Comparison of ENCODE assay signal across 8 mouse cellular contexts in genomic region chr13:118714284-118715065, GRCm38 (mm10). TPM values are rescaled to one million over a fixed set of nuclear protein-coding genes. Genes with fewer than 3 reads are reported as not detected.
A peak's percentile ranks its signal among the peaks of the same experiment; 100 is the strongest.
DNase-seq lines count a peak whose midpoint lies in the region; ATAC-seq and TF ChIP-seq lines count a peak whose summit lies in the region.

No protein-coding gene starts in this region.

- peak; percentile 17 to 34 for DNase-seq in cerebellum, postnatal 14 days
- DNase-seq in cerebellum, adult 2 months = no peak
- peak; percentile 35 for DNase-seq in lung, postnatal 10 days
- DNase-seq in gastrocnemius, postnatal 14 days = no peak

- peak overlapping the region; percentile 94 for H3K4me2 ChIP-seq in intestine, embryonic 15.5 days (replicated peaks)
- H3K4me2 ChIP-seq in stomach, embryonic 14.5 days (replicated peaks; ENCODE audit: low read depth, low read length) = peak overlapping the region; percentile 70

- H3K9ac ChIP-seq in intestine, embryonic 15.5 days = peak overlapping the region; percentile 41
- H3K9ac ChIP-seq in stomach, embryonic 14.5 days (replicated peaks; ENCODE audit: low read depth, low read length) = peak overlapping the region; percentile 48

- peak; percentile 55 for ATAC-seq in intestine, embryonic 15.5 days
- ATAC-seq in stomach, embryonic 14.5 days (ENCODE audit: insufficient number of reproducible peaks, insufficient read depth, low FRiP score, low read depth) = peak; percentile 72; the same call in 1 of the 2 replicates

- H3K27ac ChIP-seq in cerebellum, adult 2 months (ENCODE audit: insufficient read depth, low read length) = no peak overlapping the region
- no peak overlapping the region for H3K27ac ChIP-seq in embryonic fibroblast, embryonic 13.5 days (ENCODE audit: insufficient read depth, low read length)
- peak overlapping the region; percentile 46 for H3K27ac ChIP-seq in intestine, embryonic 15.5 days
- peak overlapping the region; percentile 57 for H3K27ac ChIP-seq in stomach, embryonic 14.5 days (ENCODE audit: low read length)

- H3K27me3 ChIP-seq in cerebellum, adult 2 months (ENCODE audit: control insufficient read depth, insufficient read depth, low read length) = no peaks in the 10 kb centered on the region; the same call in 1 of the 2 replicates
- H3K27me3 ChIP-seq in E14TG2a.4 (ENCODE audit: insufficient read depth, low read length) = peaks cover 31% of the 10 kb centered on the region
- no peaks in the 10 kb centered on the region for H3K27me3 ChIP-seq in intestine, embryonic 15.5 days (replicated peaks)
- H3K27me3 ChIP-seq in stomach, embryonic 14.5 days (ENCODE audit: control insufficient read depth, insufficient read depth, low read length) = no peaks in the 10 kb centered on the region

- intact Hi-C loops in gastrocnemius, postnatal 14 days (cut with DNase I; ENCODE audit: low total_unique reads) = no loop called here

- TF ChIP-seq POLR2A in cerebellum, adult 2 months (IDR thresholded peaks at IDR 0.05; ENCODE audit: borderline replicate concordance, insufficient read depth, low read length) = no peak
- no peak for TF ChIP-seq POLR2A in embryonic fibroblast, embryonic 13.5 days (IDR thresholded peaks at IDR 0.05; ENCODE audit: low read depth, low read length)

- H3K36me3 ChIP-seq in E14TG2a.4 (ENCODE audit: insufficient read depth, low read length) = no peaks in the 10 kb centered on the region
- no peaks in the 10 kb centered on the region for H3K36me3 ChIP-seq in intestine, embryonic 15.5 days
- H3K36me3 ChIP-seq in stomach, embryonic 14.5 days (ENCODE audit: control insufficient read depth, insufficient read depth, low read length) = no peaks in the 10 kb centered on the region

- H3K9me3 ChIP-seq in E14TG2a.4 (ENCODE audit: low read length) = no peaks in the 10 kb centered on the region
- H3K9me3 ChIP-seq in intestine, embryonic 15.5 days = no peaks in the 10 kb centered on the region
- 0 out of 2 replicates have a peak, but pooled peaks cover 2% of the 10 kb centered on the region for H3K9me3 ChIP-seq in stomach, embryonic 14.5 days (ENCODE audit: control insufficient read depth, low read depth, low read length)

- no peak overlapping the region for H3K4me3 ChIP-seq in cerebellum, adult 2 months (replicated peaks; ENCODE audit: insufficient read depth, low read depth, low read length)
- H3K4me3 ChIP-seq in E14TG2a.4 (replicated peaks; ENCODE audit: low read length) = peak overlapping the region; percentile 67
- H3K4me3 ChIP-seq in embryonic fibroblast, embryonic 13.5 days (ENCODE audit: insufficient read depth, low read length) = peak overlapping the region; percentile 63
- H3K4me3 ChIP-seq in intestine, embryonic 15.5 days (replicated peaks) = peak overlapping the region; percentile 51
- peak overlapping the region; percentile 52 for H3K4me3 ChIP-seq in stomach, embryonic 14.5 days (ENCODE audit: low read depth, low read length)

- TF ChIP-seq CTCF in cerebellum, adult 2 months (IDR thresholded peaks at IDR 0.05; ENCODE audit: borderline replicate concordance, insufficient read depth, low read depth, low read length) = no peak
- no peak for TF ChIP-seq CTCF in E14TG2a.4 (conservative IDR thresholded peaks at IDR 0.05; ENCODE audit: low read length)
- TF ChIP-seq CTCF in embryonic fibroblast, embryonic 13.5 days (IDR thresholded peaks at IDR 0.05; ENCODE audit: borderline replicate concordance, insufficient read depth, low read length) = no peak

- H3K4me1 ChIP-seq in cerebellum, adult 2 months (ENCODE audit: control insufficient read depth, insufficient read depth, low read length) = peaks cover 6% of the 10 kb centered on the region; the same call in 1 of the 2 replicates
- peaks cover 34% of the 10 kb centered on the region for H3K4me1 ChIP-seq in E14TG2a.4 (replicated peaks; ENCODE audit: low read depth, low read length)
- no peaks in the 10 kb centered on the region for H3K4me1 ChIP-seq in embryonic fibroblast, embryonic 13.5 days (ENCODE audit: control insufficient read depth, insufficient read depth, low read length)
- peaks cover 7% of the 10 kb centered on the region; the same call in 1 of the 2 replicates for H3K4me1 ChIP-seq in intestine, embryonic 15.5 days (replicated peaks)
- H3K4me1 ChIP-seq in stomach, embryonic 14.5 days (ENCODE audit: control insufficient read depth, insufficient read depth, low read length) = 0 out of 2 replicates have a peak, but pooled peaks cover 6% of the 10 kb centered on the region

- under 1% methylated on average over 36 of the region's 36 CpGs for WGBS in cerebellum, adult 2 months
- 0% methylated on average over 36 of the region's 36 CpGs for WGBS in intestine, embryonic 15.5 days
- 0% methylated on average over 33 of the region's 36 CpGs for WGBS in stomach, embryonic 14.5 days

RNA-seq across cellular contexts. Expression of gene Fgf10, which starts 44.9 kb away (rescaled TPM):
- 1.1 and 1.8 TPM in 2 replicates for polyA plus RNA-seq in cerebellum, adult 2 months (2012; rRNA removed)
- polyA plus RNA-seq in embryonic fibroblast, embryonic 13.5 days (2011; ENCODE audit: insufficient read length, low read depth, missing spikeins) = 10.7 and 17.3 TPM in 2 replicates
- polyA plus RNA-seq in intestine, embryonic 15.5 days (2015; fragmentation: Nextera tagmentation; extraction: Ambion mirVana) = 2.2 and 3.0 TPM in 2 replicates
- polyA plus RNA-seq in stomach, embryonic 14.5 days (2014; fragmentation: Nextera tagmentation; extraction: Ambion mirVana) = 12.3 and 14.0 TPM in 2 replicates
- total RNA-seq in gastrocnemius, postnatal 14 days (2021) = under 1 TPM; 0.29 to 0.53 TPM

Comparison
In these comparisons a context has a peak if more than half of its experiments do, and no peak if none do; other contexts are left out.
1. DNase-seq: peak in cerebellum, postnatal 14 days (2 of 2) and lung, postnatal 10 days (single experiment); none in cerebellum, adult 2 months (0 of 2) and gastrocnemius, postnatal 14 days (single experiment).
2. H3K27ac ChIP-seq: peak in intestine, embryonic 15.5 days (single experiment) and stomach, embryonic 14.5 days (single experiment); none in cerebellum, adult 2 months (single experiment) and embryonic fibroblast, embryonic 13.5 days (single experiment).